Mouse (Mus musculus) forebrain, embryonic 13.5 days (tissue): Measurements from ENCODE around the gene Acaa1a. TPM values are rescaled to one million over a fixed set of nuclear protein-coding genes. Genes with fewer than 3 reads are reported as not detected.
A peak's percentile ranks its signal among the peaks of the same experiment; 100 is the strongest.

Experiments
- ATAC-seq: fragments of 200-750 bp; cut with Nextera tagmentation; 2 replicates; pipeline ENCODE4 v1.8.0; 2017
- H3K27ac ChIP-seq: fragments of 300-500 bp; sonication (generic); 2 replicates; pipeline ENCODE4 v1.5.1; 2015; ENCODE audit warnings: inconsistent platforms, mild to moderate bottlenecking, moderate library complexity
- H3K27me3 ChIP-seq: fragments of 300-500 bp; sonication (generic); 2 replicates; pipeline ENCODE4 v1.6.1; 2015; ENCODE audit warnings: mild to moderate bottlenecking, inconsistent platforms
- H3K36me3 ChIP-seq: fragments of 300-500 bp; sonication (generic); 2 replicates; pipeline ENCODE4 v1.6.1; 2015; ENCODE audit warnings: mild to moderate bottlenecking, inconsistent platforms; ENCODE audit not compliant: poor library complexity, severe bottlenecking
- H3K4me1 ChIP-seq: fragments of 300-500 bp; sonication (generic); 2 replicates; pipeline ENCODE4 v1.6.1; 2015; ENCODE audit warnings: inconsistent platforms
- H3K4me2 ChIP-seq: fragments of 300-500 bp; sonication (generic); 2 replicates; pipeline ENCODE4 v1.6.1; 2015; ENCODE audit warnings: inconsistent platforms, mild to moderate bottlenecking, moderate library complexity
- H3K4me3 ChIP-seq: fragments of 300-500 bp; sonication (generic); 2 replicates; pipeline ENCODE4 v1.5.1; 2015; ENCODE audit warnings: mild to moderate bottlenecking, inconsistent platforms
- H3K9ac ChIP-seq: fragments of 300-500 bp; sonication (generic); 2 replicates; pipeline ENCODE4 v1.6.1; 2015; ENCODE audit warnings: mild to moderate bottlenecking, inconsistent platforms
- H3K9me3 ChIP-seq: fragments of 300-500 bp; sonication (generic); replicated peaks from 2 replicates; pipeline ENCODE4 v1.6.1; 2016; ENCODE audit warnings: inconsistent platforms
- WGBS: fragments of 180-500 bp; shearing (Covaris S2); methylation state at CpG from one replicate; pipeline ENCODE4 v1.1.7; 2015; 5-methylcytosine and 5-hydroxymethylcytosine counted together
- polyA plus RNA-seq: library from polyadenylated mRNA; unstranded; fragments of >200 nt; fragmentation: Nextera tagmentation; extraction: Ambion mirVana; gene quantifications from 2 replicates; pipeline ENCODE4 v1.2.1, GENCODE M21; 2015

Acaa1a gene
- polyA plus RNA-seq, 1 experiment from 2014 or later, result 82.8 TPM

- Histone ChIP-seq H3K36me3 (peaks cover 34% of the 10 kb centered on the region), H3K9me3 (no peaks in the 10 kb centered on the region), H3K9ac (peak within 1 kb of the TSS; percentile 89), H3K4me1 (peaks cover 30% of the 10 kb centered on the region), H3K27ac (peak within 1 kb of the TSS; percentile 89), H3K27me3 (peaks cover 3% of the 10 kb centered on the region), H3K4me3 (peak within 1 kb of the TSS; percentile 80), H3K4me2 (peak within 1 kb of the TSS; percentile 79)
- under 1% methylated on average over 66 of the region's 68 CpGs for WGBS
- ATAC-seq, result peak; percentile 99
Measured at GRCm38 (mm10) chr9:119340909-119341816, 1.7 kb downstream of the Acaa1a start, which contains the start of gene Myd88. Myd88 (minus strand) TSS chr9:119341411.

GRCm38 (mm10) chr9:119342728-119343127, 3.3 kb downstream of the Acaa1a start:
- Histone ChIP-seq H3K9me3 (no peaks in the 10 kb centered on the region), H3K27ac (no peak overlapping the region), H3K4me2 (peak overlapping the region; percentile 79; the same call in 1 of the 2 replicates), H3K27me3 (no peaks in the 10 kb centered on the region; the same call in 1 of the 2 replicates), H3K9ac (0 out of 2 replicates have a peak overlapping the region, but pooled peaks have one; percentile 89), H3K4me1 (peaks cover 30% of the 10 kb centered on the region), H3K36me3 (peaks cover 49% of the 10 kb centered on the region), H3K4me3 (peak overlapping the region; percentile 80; the same call in 1 of the 2 replicates)
- 88% methylated on average over 7 of the region's 7 CpGs for WGBS
- ATAC-seq, result no peak

- H3K36me3 ChIP-seq, result peaks cover 77% of the 10 kb centered on the region
- no peak for ATAC-seq
- no peak overlapping the region for H3K4me2 ChIP-seq
- no peaks in the 10 kb centered on the region for H3K9me3 ChIP-seq
- no peaks in the 10 kb centered on the region for H3K27me3 ChIP-seq
- 94% methylated on average over 8 of the region's 8 CpGs for WGBS
- H3K4me3 ChIP-seq, result no peak overlapping the region
- H3K4me1 ChIP-seq, result peaks cover 13% of the 10 kb centered on the region
- no peak overlapping the region for H3K9ac ChIP-seq
- H3K27ac ChIP-seq, result no peak overlapping the region
Measured at GRCm38 (mm10) chr9:119346376-119346775, 6.9 kb downstream of the Acaa1a start.

GRCm38 (mm10) chr9:119350531-119350930, 11.1 kb downstream of the Acaa1a start:
- Histone ChIP-seq H3K4me3 (no peak overlapping the region), H3K4me2 (no peak overlapping the region), H3K27me3 (no peaks in the 10 kb centered on the region), H3K4me1 (no peaks in the 10 kb centered on the region), H3K36me3 (peaks cover 58% of the 10 kb centered on the region), H3K27ac (no peak overlapping the region), H3K9ac (no peak overlapping the region), H3K9me3 (no peaks in the 10 kb centered on the region)
- ATAC-seq, result no peak
- WGBS, result 93% methylated on average over 3 of the region's 3 CpGs

- no peak overlapping the region for H3K4me3 ChIP-seq
- WGBS, result 89% methylated on average over 10 of the region's 10 CpGs
- no peak for ATAC-seq
Measured at GRCm38 (mm10) chr9:119350947-119351705, 11.7 kb downstream of the Acaa1a start.

GRCm38 (mm10) chr9:119352060-119352459, 12.6 kb downstream of the Acaa1a start:
- Histone ChIP-seq H3K27me3 (no peaks in the 10 kb centered on the region), H3K4me1 (no peaks in the 10 kb centered on the region), H3K27ac (no peak overlapping the region), H3K36me3 (peaks cover 43% of the 10 kb centered on the region), H3K4me3 (no peak overlapping the region), H3K9me3 (no peaks in the 10 kb centered on the region), H3K9ac (no peak overlapping the region), H3K4me2 (no peak overlapping the region)
- peak; percentile 75 for ATAC-seq
- 14% methylated on average over 4 of the region's 4 CpGs for WGBS

More at GRCm38 (mm10) chr9:119350947-119351705, 11.7 kb downstream of the Acaa1a start:
- H3K9ac ChIP-seq, result no peak overlapping the region
- no peak overlapping the region for H3K4me2 ChIP-seq
- peaks cover 52% of the 10 kb centered on the region for H3K36me3 ChIP-seq
- no peak overlapping the region for H3K27ac ChIP-seq
- no peaks in the 10 kb centered on the region for H3K4me1 ChIP-seq
- H3K27me3 ChIP-seq, result no peaks in the 10 kb centered on the region
- H3K9me3 ChIP-seq, result no peaks in the 10 kb centered on the region

- H3K27me3 ChIP-seq, result no peaks in the 10 kb centered on the region
- ATAC-seq, result no peak
- no peak overlapping the region for H3K4me3 ChIP-seq
- H3K9me3 ChIP-seq, result no peaks in the 10 kb centered on the region
- H3K27ac ChIP-seq, result no peak overlapping the region
- peaks cover 8% of the 10 kb centered on the region; the same call in 1 of the 2 replicates for H3K4me1 ChIP-seq
- 83% methylated on average over 6 of the region's 6 CpGs for WGBS
- H3K4me2 ChIP-seq, result no peak overlapping the region
- peaks cover 26% of the 10 kb centered on the region for H3K36me3 ChIP-seq
- no peak overlapping the region for H3K9ac ChIP-seq
Measured at GRCm38 (mm10) chr9:119353926-119354325, 14.4 kb downstream of the Acaa1a start.

- H3K9me3 ChIP-seq, result no peaks in the 10 kb centered on the region
- peaks cover 12% of the 10 kb centered on the region for H3K36me3 ChIP-seq
- H3K27me3 ChIP-seq, result no peaks in the 10 kb centered on the region
- H3K27ac ChIP-seq, result no peak overlapping the region
- no peak for ATAC-seq
- H3K4me2 ChIP-seq, result no peak overlapping the region
- WGBS, result 84% methylated on average over 6 of the region's 6 CpGs
- no peak overlapping the region for H3K4me3 ChIP-seq
- H3K4me1 ChIP-seq, result peaks cover 8% of the 10 kb centered on the region; the same call in 1 of the 2 replicates
- no peak overlapping the region for H3K9ac ChIP-seq
Measured at GRCm38 (mm10) chr9:119355943-119356342, 16.5 kb downstream of the Acaa1a start.

- 2% methylated on average over 65 of the region's 65 CpGs for WGBS
- ATAC-seq, result peak; percentile 90
Measured at GRCm38 (mm10) chr9:119357331-119358057, 18.0 kb downstream of the Acaa1a start, which contains the start of gene Xylb. Xylb (plus strand) TSS chr9:119357381.

GRCm38 (mm10) chr9:119358058-119358429, 18.6 kb downstream of the Acaa1a start:
- peak; percentile 5; the same call in 1 of the 2 replicates for ATAC-seq
- Histone ChIP-seq H3K9me3 (no peaks in the 10 kb centered on the region), H3K27ac (no peak overlapping the region), H3K4me1 (peaks cover 8% of the 10 kb centered on the region; the same call in 1 of the 2 replicates), H3K27me3 (no peaks in the 10 kb centered on the region), H3K9ac (peak overlapping the region; percentile 76), H3K4me2 (peak overlapping the region; percentile 89), H3K4me3 (peak overlapping the region; percentile 71), H3K36me3 (no peaks in the 10 kb centered on the region)
- WGBS, result 30% methylated on average over 9 of the region's 9 CpGs

More at GRCm38 (mm10) chr9:119357331-119358057, 18.0 kb downstream of the Acaa1a start, which contains the start of gene Xylb:
- Histone ChIP-seq H3K4me1 (peaks cover 8% of the 10 kb centered on the region; the same call in 1 of the 2 replicates), H3K27ac (no peak within 1 kb of the TSS), H3K36me3 (no peaks in the 10 kb centered on the region), H3K4me3 (peak within 1 kb of the TSS; percentile 71), H3K27me3 (no peaks in the 10 kb centered on the region), H3K9ac (peak within 1 kb of the TSS; percentile 76), H3K9me3 (no peaks in the 10 kb centered on the region), H3K4me2 (peak within 1 kb of the TSS; percentile 89)

- H3K4me1 ChIP-seq, result peaks cover 8% of the 10 kb centered on the region; the same call in 1 of the 2 replicates
- H3K9me3 ChIP-seq, result no peaks in the 10 kb centered on the region
- peaks cover 9% of the 10 kb centered on the region; the same call in 1 of the 2 replicates for H3K36me3 ChIP-seq
- no peaks in the 10 kb centered on the region for H3K27me3 ChIP-seq
- WGBS, result 99% methylated on average over 5 of the region's 5 CpGs
- no peak overlapping the region for H3K9ac ChIP-seq
- H3K27ac ChIP-seq, result no peak overlapping the region
- no peak for ATAC-seq
- H3K4me3 ChIP-seq, result no peak overlapping the region
- no peak overlapping the region for H3K4me2 ChIP-seq
Measured at GRCm38 (mm10) chr9:119361416-119361815, 21.9 kb downstream of the Acaa1a start.
